Mouse (Mus musculus) cerebellum, adult 9-11 months (tissue): Measurements from ENCODE around the gene Rhbdd1.

Source experiments
- DNase-seq: peaks from one replicate; pipeline ENCODE4 v3.0.0; 2022

Gene Rhbdd1

DNA sequence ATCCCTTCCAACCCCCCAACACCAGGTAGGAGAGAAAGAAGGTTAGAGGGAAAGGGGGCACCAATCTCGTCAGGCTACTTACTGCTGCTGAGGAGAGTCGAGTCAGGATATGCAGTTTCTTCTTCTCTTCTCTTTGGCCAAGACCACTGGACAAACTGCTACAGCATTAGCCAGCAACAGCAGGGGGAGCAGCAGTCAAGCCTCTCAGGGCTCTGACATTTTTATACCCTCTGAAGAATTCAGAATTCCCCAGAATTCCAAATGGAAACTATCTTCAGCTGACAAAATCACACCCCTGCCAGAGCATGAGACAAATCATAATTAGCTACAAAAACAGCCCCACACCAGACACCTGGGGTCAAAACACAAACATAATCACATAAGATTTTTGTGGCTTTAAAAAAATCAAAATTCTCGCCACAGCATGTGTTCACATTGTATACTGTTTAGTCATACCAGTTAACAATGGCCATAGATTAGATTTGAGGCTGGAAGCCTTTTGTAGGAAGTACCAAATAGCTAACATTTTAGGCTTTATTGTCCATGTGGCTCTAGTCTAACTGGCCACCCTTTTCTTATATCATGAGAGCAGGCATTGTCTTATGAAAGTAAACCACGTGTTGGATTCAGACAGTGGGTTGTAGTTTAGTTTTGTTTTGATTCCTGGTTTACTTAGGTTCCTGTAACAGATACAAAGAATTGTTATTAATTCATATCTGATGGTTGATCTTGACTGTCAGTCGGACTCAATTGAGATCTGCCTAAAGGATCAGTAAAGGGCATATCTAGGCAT is 55.6 kb downstream of the Rhbdd1 start:
- no peak for DNase-seq

DNA sequence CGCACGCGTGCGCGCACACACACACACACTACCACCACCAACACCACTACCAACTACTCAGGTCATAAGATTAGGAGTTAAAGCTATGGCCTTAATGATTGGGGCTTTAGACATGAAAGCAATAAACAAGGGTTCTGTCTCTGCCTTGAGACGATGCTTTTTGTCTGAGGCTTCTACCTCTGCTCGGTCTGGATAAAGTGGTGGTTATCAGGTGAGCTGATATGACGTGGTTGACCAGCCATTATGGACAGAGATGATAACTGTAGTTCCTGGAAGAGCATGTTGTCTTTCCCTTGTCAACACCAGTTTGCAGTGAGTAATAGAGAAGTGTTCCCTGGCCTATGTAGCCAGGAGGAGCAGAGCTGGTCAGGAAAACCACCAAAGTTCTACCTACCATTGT is 57.7 kb downstream of the Rhbdd1 start:
- no peak for DNase-seq

DNA sequence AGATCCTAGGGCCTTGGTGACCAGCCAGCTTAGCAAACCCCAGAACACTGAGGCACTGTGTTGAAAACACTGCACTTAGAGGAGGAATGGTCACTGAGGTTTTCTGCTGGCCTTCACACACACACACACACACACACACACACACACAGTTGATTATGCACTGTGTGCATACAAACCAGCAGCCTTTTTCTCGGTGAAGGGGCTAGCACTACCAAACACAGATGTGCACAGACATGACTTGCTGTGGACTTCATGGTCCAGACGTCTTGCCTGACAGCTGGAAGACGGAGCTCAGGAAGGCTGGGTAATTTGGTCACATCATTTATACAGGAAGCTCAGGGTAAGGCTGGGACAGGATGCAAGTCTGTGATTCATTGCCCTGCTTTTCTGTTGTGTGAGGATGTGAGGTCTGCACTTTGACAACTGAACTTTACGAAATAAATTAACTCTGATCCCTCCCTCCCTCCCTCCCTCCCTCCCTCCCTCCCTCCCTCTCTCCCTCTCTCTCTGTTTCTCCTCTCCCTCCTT is 58.6 kb downstream of the Rhbdd1 start:
- DNase-seq = no peak

DNA sequence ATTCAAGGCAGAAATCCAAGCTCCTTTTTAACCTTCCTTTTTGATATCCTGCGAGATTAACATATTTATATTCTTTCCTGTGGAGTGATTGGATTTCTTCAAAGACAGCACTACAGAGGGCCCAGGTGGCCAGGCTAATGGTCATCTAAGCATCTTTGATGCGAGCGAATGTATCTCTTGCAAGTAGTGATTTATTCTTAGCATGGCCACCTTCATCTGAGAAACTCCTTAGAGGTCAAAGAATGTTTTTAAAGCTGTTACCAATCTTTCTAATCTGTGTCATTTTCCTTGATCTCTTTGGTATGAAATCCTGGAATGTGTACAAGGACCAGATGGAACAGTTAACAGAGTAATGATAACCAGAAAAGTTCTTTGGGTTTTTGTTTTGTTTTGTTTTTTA is 59.2 kb downstream of the Rhbdd1 start:
- DNase-seq = no peak

DNA sequence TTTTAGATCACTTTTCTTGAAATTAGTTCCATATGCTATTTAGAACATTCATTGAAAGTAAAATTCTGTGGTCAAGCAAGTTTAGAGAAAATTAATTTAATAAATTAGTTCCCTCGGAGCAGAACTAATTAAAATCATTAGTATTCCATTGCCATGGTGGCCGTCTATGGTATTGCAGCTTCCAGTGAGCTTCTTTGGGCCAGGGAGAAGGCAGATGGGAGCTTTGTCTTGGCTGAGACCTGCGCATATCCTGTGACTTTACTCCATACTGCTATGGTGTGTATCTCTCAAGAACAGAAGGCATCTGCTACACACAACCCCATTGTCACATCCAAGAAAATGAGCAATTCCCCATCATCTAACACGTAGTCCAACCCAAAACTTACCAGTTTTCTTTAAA is 65.7 kb downstream of the Rhbdd1 start:
- no peak for DNase-seq

DNA sequence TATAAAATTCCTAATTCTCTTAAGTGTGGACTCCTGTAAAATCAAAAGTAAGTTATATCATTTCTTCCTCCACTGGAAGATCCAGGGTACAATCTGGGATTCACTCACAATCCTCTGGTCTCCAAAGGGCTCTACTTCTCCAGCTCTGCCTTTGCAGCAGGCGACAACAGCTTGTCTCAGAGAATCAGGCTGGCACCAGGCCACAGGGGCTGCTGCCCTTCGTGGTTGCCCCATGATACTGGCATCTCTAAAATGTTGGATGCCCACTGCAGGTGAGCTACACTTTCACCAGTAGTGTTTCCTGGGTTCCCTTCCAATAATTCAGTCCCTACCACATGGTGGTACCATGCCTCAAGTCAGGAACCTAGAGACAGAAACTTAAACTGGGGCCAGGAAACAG is 67.9 kb downstream of the Rhbdd1 start:
- no peak for DNase-seq

DNA sequence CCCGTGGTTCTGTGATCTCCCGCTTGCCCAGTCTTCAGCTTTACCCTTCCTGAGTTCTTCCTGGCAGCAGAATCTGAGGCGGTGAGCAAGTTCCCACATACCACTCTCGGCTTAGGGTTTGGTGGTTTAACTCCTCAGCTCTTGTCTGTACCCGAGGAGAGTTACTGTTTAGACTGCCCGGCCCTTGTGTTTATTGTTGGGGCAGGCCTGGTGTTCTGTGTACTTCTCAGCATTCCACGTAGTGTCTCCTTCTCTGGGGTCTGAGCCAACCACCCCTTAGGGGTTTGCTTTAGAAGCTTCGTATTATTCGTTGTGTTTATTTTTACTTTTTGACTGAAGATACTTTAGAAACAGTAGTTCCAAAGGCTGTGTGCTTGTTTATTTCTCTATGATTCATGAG is 68.8 kb downstream of the Rhbdd1 start:
- DNase-seq = no peak

DNA sequence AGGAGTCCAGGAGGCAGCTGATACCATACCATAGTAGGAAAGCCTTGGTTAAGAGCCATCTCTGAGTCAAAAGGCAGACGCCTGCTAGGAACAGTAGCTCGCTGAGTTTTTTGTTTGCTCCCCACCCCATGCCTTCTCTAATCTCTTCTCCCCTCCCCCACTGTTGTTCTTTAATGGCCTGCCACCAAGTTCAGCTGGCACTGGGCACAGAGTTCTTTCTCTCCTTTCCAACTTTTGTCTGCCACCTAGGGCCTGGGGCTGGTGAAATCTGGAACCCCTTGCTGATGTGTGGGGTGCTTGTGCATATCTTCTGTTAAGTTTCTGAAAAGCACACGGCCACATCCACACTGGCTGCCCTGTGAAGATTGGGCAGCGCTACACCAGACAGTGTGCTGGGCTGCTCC is 69.6 kb downstream of the Rhbdd1 start:
- no peak for DNase-seq

DNA sequence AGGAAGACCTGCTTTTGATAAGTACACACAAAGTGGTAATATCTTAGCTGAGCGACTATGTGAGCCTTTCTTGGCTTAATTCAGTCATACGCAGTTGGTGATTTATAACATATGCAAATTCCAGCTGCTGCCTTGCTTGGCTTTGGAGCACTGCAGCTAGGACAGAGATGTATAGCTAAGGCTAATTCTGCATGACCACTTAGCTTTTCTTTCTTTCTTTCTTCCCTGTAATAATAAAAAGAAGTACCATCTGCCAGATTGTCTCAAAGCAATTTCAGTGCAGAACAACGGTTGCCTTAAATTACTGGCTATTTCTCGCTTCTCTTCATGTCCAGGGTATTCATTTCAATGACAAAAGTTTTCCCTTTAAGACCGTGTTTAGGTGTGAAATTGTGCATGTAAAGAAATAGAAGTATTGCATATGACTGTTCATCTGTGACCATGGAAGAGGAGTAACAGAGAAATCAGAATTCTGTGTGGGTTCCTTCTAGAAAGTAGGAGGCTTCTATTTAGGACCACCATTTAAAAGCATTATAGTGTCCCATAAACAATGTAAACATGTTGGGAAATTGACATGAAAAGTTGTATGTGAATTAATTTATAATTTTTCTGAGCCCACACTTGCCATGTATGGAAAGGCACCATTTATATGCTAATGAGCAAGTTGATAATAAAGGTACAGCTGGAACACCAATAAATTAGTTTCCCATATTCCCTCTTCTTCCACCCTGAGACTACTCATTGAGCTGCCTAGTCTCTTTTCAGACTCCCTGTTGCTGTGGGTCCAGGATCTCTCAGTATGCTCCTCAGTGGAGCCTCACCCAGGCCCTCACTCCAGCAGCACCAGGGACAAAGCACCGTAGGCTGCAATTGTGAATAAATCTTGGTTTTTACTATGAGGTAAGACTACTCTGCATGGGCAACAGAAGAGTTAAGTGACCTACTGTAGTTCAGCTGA is 70.8 kb downstream of the Rhbdd1 start:
- DNase-seq = no peak

DNA sequence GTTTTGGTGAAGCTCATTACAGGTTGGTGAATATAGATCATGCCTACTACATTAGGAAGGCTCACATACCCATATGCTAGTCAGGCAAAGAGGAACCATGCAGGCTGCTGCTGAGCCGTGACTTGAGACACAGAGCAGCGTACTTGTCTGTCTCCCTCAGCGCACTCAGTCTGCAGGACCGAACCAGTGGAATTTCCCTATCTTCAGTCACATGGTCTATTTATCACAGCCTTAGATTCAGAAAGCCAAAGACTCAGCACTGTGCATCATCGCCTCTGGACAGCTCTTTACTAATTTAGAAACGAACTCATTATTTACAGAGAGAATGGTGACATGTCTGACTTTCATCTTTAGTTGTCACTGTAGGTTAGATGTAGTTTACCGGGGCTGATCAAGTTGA is 73.1 kb downstream of the Rhbdd1 start:
- DNase-seq = no peak

DNA sequence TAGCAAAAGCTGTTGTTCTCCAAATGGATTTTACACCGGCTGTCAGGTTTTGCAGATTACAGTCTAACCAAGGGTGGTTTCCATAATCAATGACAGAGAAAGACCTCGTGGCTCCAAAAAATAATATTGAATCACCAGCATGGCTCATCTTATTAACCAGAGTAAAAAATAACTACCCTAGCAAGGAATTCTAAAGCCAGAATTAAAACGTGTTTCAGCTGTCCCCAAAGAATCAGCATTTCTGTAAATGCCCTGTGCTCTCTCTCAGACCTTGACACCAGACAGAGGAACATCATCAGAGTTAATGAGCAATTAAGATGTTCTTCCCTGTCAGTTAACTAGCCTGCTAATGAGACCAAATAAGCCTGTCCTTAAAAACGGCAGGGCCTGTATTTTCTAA is 79.1 kb downstream of the Rhbdd1 start:
- no peak for DNase-seq

DNA sequence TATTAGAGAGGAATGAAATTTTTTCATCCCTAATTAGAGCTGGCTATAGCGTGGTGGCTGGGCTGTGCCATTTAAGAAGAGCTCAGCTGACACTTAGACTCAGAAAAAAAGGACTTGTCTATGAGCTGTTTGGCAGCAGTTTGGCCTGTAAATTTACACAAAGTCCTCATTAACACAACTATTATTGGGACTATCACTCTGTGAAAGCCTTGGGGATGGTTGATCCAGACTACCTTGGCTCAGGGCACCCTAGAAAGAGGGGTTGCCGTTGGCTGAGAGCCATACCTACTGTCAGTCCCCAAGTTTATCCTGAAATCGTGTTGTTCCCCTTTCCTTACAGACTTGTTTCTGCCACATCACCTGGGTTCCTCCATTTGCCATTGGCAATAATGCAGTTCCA is 91.5 kb downstream of the Rhbdd1 start:
- no peak for DNase-seq

DNA sequence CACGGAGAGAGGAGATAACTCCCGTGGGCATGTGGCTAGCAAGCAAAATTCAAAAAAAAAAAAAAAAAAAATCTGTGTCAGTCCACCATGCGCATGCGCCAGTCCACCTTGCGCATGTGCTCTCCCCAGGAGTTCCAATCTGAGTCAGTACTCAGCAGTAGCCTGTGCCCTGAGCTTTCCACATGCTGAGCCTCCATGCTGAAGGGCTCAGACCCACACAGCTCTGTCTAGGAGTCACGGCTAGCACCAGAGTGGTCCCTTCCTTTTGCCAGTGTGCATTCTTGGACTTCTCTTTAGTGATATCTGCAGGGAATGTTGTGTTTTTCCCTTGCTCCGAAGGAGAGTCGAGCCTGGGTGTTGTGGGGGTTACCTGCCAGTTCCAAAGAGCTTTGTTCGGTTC is 93.0 kb downstream of the Rhbdd1 start:
- DNase-seq = no peak

DNA sequence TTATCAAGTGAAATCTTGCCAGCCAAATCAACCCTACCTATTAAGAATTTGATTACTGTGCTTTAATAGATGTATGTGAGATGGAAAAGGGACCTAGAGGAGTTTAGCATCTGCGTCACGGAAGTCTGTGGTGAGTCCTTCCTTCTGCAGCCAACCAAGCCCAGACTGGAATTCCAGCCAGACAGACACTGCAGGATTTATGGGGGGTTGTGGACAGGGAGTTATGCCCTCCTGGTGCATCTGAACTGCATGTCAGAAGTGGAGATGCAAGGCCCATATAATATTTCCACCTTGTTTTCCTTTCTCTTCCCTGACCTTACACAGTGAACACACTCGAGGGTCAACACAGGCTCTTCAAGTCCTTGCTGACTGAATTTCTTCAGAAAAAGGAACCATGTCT is 94.3 kb downstream of the Rhbdd1 start:
- no peak for DNase-seq

DNA sequence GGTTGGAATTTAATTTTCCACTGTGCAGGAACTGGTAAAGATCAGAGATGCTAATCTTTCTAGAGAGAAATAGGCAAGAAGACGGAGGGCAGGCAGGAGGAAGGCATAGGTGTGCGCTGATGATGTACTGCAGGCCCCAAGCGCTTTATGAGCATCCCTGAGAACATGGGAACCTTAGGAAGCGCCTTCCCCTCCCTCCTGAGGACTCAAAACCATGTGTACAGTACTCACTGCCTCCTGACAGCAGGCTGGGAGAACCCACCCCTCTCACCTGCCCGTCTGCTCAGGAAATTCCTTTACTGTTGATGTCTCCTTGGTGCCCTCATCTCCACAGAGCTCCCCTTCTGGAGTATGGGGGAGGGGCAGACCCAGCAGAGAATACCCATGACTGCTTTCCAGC is 95.3 kb downstream of the Rhbdd1 start:
- DNase-seq = no peak

DNA sequence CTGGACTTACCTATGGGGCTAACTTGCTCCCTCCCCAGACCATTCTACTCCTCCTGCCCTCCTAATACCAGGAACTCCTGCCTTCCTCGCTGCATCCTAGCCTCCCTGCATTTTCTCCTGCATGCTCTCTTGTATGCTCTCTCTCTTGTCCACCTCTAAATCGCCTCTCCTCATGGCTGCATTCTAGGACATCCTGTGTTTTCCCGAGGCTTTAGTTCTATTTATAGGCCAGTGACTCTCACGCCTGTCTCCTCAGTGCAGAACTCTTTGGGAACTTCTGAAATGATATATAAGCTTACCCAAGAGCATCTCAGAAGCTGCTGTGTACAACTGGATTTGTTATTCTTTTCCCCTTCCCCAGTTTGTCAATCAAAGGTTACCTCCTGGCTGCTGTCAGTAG is 95.8 kb downstream of the Rhbdd1 start:
- no peak for DNase-seq

DNA sequence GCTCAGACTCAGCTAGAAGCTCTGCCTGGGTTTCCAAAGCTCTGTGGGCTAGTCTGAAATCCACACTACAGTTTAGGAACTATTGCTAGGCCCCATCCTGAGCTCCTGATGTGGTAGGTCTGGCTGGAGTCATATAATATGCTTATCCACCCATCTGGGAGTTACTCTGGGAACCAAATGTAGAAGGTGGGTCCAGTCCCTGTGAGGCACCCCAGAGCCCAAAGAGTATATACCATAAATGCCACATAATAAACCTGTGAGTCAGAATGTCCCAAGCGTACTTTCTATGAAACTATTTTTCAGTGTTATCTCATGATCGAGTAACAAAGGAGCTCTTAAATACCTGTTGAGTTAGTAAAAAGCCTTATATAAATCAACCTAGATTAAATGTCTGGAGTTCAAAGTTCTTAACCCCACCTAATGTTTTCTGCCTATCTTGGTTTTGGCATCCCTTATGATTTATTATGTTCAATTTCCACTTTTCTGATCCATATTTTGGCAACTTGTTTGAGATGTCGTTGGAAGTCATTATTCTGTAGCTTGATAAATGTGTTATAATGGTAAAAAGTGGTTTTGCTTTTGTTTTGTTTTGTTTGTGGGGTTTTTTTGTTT is 98.3 kb downstream of the Rhbdd1 start:
- no peak for DNase-seq

DNA sequence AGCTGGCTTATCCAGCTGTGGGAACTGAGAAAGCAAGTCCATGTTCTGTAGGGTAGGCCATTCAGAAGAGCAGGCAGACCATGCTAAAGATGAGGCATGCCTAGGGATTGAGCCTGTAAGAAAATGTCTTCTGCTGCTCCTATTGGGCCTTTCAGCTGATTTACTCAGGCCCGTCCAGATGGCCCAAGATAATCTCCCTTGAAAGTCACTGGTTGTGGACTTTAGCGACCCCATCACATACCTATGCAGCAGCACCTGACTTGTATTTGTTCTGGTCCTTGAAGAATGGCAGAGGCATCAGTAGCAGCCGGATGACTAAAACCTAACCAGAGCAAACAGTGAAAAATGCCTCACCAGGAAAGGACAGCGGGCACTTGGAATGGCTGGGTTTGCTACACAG is 99.4 kb downstream of the Rhbdd1 start:
- DNase-seq = no peak

DNA sequence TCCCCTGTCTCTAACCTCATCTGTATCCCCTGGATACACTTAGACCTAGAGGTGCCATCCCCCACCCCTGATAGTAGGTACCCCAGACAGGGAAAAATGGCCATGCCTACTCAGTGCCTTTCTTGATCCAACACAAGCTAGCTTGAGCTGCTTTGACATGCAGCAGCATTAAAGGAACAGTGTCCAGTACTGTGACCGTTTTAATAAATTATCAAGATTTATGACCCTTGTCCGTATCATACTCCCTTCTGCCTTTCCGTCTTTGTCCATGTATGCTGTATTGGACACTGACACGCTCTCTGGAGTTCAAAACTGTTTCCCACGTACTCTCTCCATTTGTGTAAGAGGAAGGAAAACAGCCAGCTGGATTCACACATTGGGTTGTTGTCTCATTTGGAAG is 111.5 kb downstream of the Rhbdd1 start:
- no peak for DNase-seq

DNA sequence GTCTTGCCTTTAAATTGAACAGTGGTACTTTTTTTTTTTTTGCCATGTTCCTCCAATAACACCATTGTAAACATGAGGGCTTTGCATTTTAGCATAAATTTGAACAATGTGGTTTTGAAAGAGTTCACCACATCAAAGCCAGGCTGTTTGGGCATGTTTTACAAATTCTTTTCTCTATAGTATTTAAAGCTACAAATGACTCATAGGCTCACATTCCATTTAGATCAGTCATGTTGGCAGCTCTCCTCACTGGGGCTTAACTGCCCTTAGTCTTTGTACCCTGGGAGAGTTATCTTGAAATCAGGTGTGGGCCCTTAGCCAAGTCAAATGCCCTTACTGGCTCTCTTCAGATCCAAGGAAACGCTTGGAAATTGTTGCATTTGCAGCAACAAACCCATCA is 112.8 kb downstream of the Rhbdd1 start:
- no peak for DNase-seq

DNA sequence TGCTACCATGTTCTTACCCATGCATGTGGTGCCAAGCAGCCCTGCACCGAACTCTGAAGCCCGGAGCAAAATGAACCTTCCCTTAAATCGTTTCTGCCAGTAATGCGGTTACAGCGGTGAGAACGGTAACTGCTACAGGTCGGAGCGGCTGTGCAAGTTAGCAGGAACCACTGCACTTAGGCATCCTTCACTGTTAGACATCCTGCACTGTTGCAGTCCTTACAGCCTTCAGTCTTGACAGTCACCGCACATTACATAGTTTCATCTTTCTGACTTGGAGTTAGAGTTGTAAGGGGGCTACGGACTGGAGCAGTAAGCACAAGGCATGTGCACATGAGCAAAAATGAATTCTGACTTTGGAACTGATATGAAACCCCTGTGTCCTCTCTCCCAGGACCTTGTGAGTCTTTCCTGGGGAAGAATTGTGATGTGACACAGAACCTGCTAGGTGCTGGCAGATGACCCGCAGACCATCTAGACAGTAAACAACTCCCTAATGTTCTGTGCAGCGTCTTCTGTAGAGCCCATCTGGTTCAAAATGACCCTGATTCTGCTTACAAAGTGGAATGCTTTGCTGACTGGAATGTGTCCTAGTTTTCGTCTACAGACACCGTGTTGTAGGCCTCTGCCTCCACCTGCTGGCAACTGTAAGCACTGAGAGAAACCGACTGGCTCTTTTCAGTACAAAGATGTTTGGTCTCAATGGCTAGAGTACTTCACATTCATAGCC is 116.8 kb downstream of the Rhbdd1 start:
- peak; percentile 71 for DNase-seq

DNA sequence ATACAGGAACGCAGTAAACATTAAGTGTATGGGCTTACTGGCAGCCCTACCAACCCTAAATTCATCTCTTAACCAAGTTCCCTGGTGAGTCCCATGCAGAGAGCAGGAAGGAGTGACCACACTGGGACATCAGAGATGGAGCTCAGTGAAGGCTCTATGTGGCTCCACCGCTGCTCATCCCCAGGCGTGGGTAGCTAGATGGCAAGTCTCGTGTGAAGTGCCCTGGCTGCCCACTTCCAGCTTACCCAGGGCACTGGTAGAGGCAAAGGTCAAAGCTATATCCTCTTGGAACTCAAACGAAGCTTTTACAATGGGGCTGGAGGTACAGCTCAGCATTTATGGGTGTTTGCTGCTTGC is 117.4 kb downstream of the Rhbdd1 start:
- no peak for DNase-seq

DNA sequence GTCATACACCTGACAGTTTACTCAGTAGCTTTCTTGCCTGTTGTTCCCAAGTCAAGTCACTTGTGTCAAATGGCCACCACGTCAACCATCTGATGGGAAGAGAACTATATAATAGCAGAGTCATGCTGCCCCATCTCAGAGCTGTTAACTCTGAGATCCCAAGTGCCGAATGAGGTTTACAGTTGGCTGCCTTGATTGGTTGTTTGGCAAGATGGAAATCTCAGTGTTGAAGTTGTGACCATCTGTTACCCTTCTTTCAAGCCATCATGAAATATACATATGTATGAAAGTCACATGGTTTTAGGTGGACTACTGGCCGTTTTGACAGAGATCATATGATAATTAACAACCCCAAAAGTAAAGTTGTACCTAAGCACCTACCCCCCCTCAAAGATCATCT is 121.0 kb downstream of the Rhbdd1 start:
- DNase-seq = no peak
